Mouse (Mus musculus) testis, adult 2 months (tissue): ENCODE data around the gene Itpk1.

Source experiments
- CTCF ChIP-seq: fragments of 200-500 bp; IDR thresholded peaks from 2 replicates; pipeline ENCODE4 v1.5.1; 2012; ENCODE audit warnings: low read depth, mild to moderate bottlenecking, inconsistent platforms, low read length, moderate library complexity; ENCODE audit not compliant: control insufficient read depth, insufficient read depth, insufficient replicate concordance
- POLR2A ChIP-seq: fragments of 200-500 bp; IDR thresholded peaks from 2 replicates; pipeline ENCODE4 v1.6.1; 2012; ENCODE audit warnings: low read depth, mild to moderate bottlenecking, inconsistent platforms, low read length, moderate library complexity; ENCODE audit not compliant: control insufficient read depth

DNA sequence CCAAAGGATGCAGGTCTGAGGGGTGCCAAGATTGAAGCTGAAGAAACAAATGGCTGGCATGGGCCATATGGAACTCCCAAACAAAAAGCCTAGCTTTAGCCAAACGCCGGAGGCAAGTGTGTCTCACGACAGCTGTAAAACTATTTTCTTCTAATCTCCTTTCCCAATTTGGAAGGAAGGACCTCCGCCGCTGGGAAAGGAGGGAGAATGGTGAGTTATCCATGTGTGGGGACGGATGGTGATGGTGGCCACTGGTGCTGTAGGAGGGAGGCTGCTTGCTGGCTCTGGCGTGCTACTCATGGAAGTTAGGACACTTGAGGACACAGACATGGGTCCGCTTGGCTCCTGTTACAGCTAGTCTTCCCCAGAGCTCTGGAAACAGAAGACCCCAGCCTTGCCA is 164.5 kb downstream of the Itpk1 start:
- no peak for TF ChIP-seq CTCF
- no peak for TF ChIP-seq POLR2A
